Mouse (Mus musculus) c-Kit-positive CD71-negative TER-119-negative erythroid progenitor cells, embryonic 14.5 days (primary cell): ENCODE measurements around the gene Tesk1.

ENCODE experiments used
- DNase-seq: peaks from one replicate; pipeline ENCODE4 v3.0.0-alpha.2; 2013; ENCODE audit warnings: low read depth

The Tesk1 gene

GRCm38 (mm10) chr4:43418973-43419656 lies 22.6 kb upstream of the Tesk1 start:
- DNase-seq = no peak

GRCm38 (mm10) chr4:43419801-43420281 lies 21.9 kb upstream of the Tesk1 start:
- DNase-seq = no peak

GRCm38 (mm10) chr4:43420305-43420704 lies 21.4 kb upstream of the Tesk1 start:
- no peak for DNase-seq

- no peak for DNase-seq
Observed at GRCm38 (mm10) chr4:43421632-43422240, 20.0 kb upstream of the Tesk1 start.

GRCm38 (mm10) chr4:43423267-43423934 lies 18.3 kb upstream of the Tesk1 start:
- no peak for DNase-seq

- DNase-seq = no peak
Observed at GRCm38 (mm10) chr4:43424072-43424471, 17.7 kb upstream of the Tesk1 start.

- no peak for DNase-seq
Observed at GRCm38 (mm10) chr4:43425197-43425596, 16.5 kb upstream of the Tesk1 start.

- no peak for DNase-seq
Observed at GRCm38 (mm10) chr4:43425648-43426380, 15.9 kb upstream of the Tesk1 start.

GRCm38 (mm10) chr4:43426487-43426886 lies 15.3 kb upstream of the Tesk1 start:
- no peak for DNase-seq

- no peak for DNase-seq
Observed at GRCm38 (mm10) chr4:43427501-43428179, 14.1 kb upstream of the Tesk1 start.

- DNase-seq = no peak
Observed at GRCm38 (mm10) chr4:43428180-43428861, 13.4 kb upstream of the Tesk1 start.

- DNase-seq = no peak
Observed at GRCm38 (mm10) chr4:43428946-43429345, 12.8 kb upstream of the Tesk1 start, which contains the start of gene Fam166b. TSS of gene Fam166b (minus strand) at chr4:43429134.

GRCm38 (mm10) chr4:43431690-43432089 lies 10.0 kb upstream of the Tesk1 start:
- DNase-seq = peak; percentile 91

- DNase-seq = no peak
Observed at GRCm38 (mm10) chr4:43432832-43433231, 8.9 kb upstream of the Tesk1 start.

- DNase-seq = peak; percentile 99
Observed at GRCm38 (mm10) chr4:43442044-43442443, 305 bp downstream of the Tesk1 start.

GRCm38 (mm10) chr4:43442456-43443361 lies 970 bp downstream of the Tesk1 start:
- DNase-seq = no peak

- no peak for DNase-seq
Observed at GRCm38 (mm10) chr4:43443511-43443910, 1.8 kb downstream of the Tesk1 start.

- no peak for DNase-seq
Observed at GRCm38 (mm10) chr4:43447251-43447650, 5.5 kb downstream of the Tesk1 start.

- no peak for DNase-seq
Observed at GRCm38 (mm10) chr4:43448554-43448953, 6.8 kb downstream of the Tesk1 start.

GRCm38 (mm10) chr4:43452315-43452714 lies 10.6 kb downstream of the Tesk1 start:
- no peak for DNase-seq
